Mouse (Mus musculus) kidney, postnatal 36 days (tissue): ENCODE results near the gene Gga3.

Source experiments
- DNase-seq, 2 experiments: peaks; one replicate each; pipeline ENCODE4 v3.0.0; 2021 to 2022; ENCODE audit warnings: mixed read lengths in 2 of 2

Gene Gga3

GRCm38 (mm10) chr11:115612059-115612409, 8.2 kb upstream of the Gga3 start:
- peak; percentile 91 to 96 for DNase-seq

GRCm38 (mm10) chr11:115611173-115611572, 7.3 kb upstream of the Gga3 start:
- no peak for DNase-seq

GRCm38 (mm10) chr11:115609576-115609975, 5.7 kb upstream of the Gga3 start:
- DNase-seq = no peak

GRCm38 (mm10) chr11:115608421-115609399, 4.9 kb upstream of the Gga3 start:
- no peak for DNase-seq

- no peak for DNase-seq
Observed at GRCm38 (mm10) chr11:115606733-115607132, 2.9 kb upstream of the Gga3 start.

GRCm38 (mm10) chr11:115604304-115604696, 449 bp upstream of the Gga3 start:
- peak in 1 of 2 experiments; percentile 60 for DNase-seq

GRCm38 (mm10) chr11:115603128-115603475, 749 bp downstream of the Gga3 start:
- no peak for DNase-seq

DNA sequence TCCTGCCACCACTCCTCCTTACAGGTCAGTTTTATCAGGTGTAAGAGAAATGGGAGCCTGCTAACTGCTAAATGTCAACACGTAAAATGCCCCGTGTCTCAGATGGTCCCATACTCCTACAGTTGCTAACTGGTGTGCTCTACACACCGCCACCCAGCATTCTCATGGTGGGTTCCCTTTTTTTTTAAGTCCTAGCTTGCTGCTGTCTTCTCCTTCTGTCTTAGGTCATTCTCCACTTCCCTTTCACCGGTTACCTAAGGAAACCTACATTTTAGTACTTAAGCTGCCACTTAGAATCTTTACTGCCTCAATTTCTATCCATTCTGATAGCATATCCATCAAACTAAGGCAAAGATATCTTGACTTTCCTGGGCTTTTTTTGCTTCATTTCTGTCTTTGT, 2.7 kb downstream of the Gga3 start:
- no peak for DNase-seq

DNA sequence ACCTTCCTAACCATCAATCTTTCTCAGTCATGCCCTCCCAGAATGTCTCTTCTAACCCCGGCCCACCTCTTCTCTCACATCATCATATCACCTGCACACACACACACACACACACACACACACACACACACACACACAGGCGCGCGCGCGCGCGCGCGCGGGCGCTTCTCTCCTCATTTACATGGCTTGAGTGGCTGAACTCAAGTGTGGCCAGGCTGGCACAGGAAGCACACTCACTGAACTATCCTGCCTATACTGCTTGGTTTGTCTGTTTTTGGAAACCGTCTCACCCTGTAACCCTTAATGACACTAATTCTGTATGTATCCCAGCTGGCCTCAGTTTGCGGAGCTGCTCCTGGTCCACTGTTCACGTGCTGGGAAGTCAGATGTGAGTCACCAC, 3.1 kb downstream of the Gga3 start:
- no peak for DNase-seq

- DNase-seq = no peak
Observed at GRCm38 (mm10) chr11:115599722-115600121, 4.1 kb downstream of the Gga3 start.

DNA sequence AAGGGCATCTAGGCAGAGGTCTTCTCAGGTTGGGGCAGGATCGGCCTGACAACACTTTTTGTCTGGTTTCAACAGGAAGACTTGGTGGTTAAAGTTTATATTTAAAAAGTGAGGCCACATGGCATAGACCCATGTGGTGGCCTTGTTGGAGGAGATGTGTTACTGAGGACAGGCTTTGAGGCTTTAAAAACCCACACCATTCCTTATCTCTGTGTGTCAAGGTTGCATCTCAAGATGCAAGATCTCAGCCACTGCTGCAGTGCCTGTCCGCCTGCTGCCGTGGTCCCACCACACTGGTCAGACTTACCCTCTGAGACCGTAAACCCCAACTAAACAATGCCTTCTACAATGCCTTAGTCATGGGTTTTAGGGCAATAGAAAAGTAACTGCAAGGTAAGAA, 5.5 kb downstream of the Gga3 start:
- no peak for DNase-seq

DNA sequence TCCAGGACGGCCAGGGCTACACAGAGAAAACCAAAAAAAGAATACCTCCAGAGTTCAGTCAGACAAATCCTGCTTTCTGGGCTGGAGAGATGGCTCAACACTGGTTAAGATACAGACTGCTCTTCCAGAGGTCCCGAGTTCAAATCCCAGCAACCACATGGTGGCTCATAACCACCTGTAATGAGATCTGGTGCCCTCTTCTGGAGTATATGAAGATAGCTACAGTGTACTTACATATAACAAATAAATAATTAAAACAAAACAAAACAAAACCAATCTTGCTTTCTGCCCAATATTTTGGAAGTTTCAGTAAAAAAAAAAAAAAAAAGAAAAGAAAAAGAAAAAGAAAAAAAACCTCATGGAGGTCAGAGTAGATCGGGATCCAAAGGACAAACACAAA, 8.6 kb downstream of the Gga3 start:
- DNase-seq = no peak

GRCm38 (mm10) chr11:115590526-115591075, 13.2 kb downstream of the Gga3 start:
- DNase-seq = no peak

- no peak for DNase-seq
Observed at GRCm38 (mm10) chr11:115587984-115588383, 15.9 kb downstream of the Gga3 start.

- no peak for DNase-seq
Observed at GRCm38 (mm10) chr11:115586403-115586802, 17.4 kb downstream of the Gga3 start.

DNA sequence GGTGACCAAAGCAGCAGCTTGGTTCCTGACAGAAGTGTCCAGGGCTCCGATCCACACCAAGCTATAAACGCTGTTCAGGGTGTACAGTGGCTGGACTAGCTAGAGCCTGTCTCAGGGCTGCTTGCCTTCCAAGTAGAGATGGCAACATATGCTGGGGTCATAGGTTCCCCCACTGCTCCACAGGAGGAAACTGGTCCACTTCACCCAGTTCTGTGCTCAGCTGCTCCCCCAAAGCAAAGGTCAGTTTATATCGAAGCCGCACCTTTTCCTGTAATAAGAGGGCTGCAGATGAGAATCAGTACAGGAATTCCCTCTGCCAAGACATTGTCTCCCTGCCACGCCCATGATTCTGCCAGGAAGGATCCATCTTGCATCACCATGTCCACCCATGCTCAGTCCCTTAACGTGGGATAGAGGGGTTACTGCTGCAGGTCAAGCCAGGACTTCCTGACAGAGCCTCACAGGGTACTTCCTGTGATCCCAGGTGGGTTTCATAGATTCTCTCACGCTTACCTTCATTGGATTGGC, 18.2 kb downstream of the Gga3 start:
- DNase-seq = no peak

DNA sequence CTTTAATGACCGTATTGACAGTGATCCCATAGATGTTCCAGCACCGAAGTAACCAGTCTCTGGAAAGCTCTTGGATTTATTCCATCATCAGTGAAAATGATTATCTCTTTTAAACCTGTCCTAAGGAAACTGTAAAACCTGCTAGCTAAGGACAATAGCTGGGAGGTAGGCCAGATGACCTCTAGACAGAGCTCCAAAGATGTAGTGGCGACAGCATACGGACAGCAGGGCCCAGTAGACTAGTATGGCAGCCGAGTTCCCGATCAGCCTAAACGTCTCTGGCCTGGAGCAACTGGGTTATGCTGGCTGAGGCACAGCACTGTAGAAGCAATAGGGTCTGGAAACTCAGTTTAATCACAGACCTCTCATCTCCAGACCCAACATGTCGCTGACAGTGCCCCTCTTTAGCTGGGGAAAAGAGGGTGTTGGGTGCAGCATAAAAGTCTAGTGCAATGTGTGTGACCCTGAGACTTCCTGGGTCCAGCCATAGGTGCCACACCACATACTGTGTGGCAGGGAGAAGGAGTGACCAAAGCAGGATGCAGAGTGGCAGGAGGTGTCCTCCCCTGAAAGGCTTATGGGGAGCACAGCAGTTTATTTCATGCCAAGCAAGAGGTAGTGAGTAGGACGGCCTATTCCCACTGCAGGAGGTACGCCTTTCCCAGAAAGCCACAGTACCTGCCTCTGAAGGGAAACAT, 19.3 kb downstream of the Gga3 start:
- DNase-seq = no peak

GRCm38 (mm10) chr11:115582913-115583606, 20.8 kb downstream of the Gga3 start:
- no peak for DNase-seq

DNA sequence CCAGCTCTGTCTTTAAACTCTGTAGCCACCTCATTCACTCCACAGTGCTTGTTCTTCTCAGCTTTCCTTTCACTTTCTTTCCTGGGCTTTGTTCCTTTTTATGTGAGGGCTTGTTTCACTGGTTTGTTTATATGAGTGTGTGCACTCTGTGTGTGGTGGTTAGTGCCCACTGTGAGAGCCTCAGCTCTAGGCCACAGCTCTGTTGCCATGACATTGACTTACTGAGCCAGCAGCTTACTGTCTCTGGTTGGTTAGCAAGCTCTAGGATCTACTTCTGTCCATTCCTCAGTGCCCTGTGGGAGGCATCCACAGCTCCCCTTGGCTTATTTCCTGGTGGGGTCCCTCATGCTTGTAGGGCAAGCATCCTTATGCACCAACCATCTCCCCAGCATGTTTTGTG, 24.8 kb downstream of the Gga3 start:
- no peak for DNase-seq

GRCm38 (mm10) chr11:115564961-115565360, 38.9 kb downstream of the Gga3 start:
- no peak for DNase-seq

DNA sequence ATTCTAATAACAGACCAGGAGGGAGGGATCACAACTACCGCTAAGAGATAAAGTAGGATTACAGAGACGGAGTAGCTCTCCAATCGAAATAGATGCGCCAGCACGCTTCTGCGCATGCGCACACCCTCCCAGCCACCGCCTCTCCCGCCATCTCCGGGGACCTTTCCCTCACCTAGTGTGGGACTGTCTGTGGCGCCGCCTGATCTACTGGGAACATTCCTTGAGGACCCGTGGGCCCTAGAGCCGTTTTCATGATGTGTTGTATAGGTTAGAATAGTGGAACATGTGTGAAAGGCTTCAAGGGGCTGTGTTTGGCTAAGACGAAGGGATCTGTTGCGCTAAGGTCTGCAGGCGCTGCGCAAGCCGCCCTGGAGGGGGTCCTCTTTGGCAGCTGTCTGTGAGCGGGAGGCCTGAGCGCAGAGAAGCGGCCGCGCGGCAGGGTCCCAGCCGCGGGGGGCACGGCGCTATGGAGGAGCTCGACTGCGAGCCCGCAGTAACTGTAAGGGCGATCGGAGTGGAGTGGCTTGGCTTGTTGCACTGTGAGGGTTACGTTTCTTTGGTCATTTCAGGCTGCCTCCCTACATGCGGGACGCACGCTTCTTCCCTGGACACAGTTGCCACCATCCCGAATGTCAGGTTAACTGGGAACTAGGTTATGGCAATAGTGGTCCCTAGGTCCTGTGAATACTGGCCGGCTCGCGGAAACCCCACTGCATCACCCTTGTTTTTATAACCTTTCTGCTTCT, 39.6 kb downstream of the Gga3 start, which contains the start of gene Nup85:
Gene Nup85 (plus strand): TSS at position 371 of the 746 bp plus-strand sequence.
- peak; percentile 97 to 99 for DNase-seq

DNA sequence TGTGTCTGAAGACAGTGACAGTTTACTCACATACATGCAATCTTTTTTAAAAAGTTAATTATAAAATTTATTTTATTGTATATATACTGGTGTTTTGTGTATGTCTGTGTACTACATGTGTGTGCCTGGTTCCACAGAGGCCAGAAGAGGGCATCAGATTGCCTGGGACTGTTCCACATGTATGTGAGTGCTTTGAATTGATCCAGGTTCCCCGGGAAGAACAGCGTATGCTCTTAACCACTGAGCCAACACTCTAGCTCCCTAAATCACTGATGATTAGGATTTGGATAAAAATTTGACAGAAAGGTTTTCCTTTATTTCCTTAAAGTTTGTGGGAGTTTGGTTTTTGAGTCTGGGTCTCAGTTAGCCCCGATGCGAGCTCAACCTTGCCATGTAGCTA, 40.4 kb downstream of the Gga3 start:
- no peak for DNase-seq
